Mouse (Mus musculus): Measurements from ENCODE around the gene Pex14.

DNA sequence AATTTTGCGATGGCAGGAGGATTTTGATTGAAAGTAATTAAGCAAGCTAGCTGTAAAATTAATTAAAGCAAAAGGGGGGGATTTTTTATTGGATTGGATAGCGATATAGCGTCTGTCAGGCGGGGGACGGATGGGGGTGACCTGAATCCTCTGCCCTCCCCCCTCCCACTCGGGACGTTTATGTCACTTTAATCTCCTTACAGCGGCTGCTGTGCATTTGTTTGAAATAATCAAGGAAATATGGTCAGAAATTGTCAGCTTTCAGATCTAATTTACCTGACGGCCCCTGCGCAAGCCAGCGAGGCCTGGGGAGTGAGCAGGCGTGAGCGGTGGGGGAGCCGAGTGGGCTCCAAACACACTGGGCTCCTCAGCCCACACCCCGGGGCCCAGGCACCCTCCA, 183.8 kb downstream of the Pex14 start:
- TF ChIP-seq CTCF (conservative IDR thresholded peaks at IDR 0.05; ENCODE audit: low read length) (no peak), NANOG (IDR thresholded peaks at IDR 0.05; ENCODE audit: borderline replicate concordance, low read length) (no peak)
